Mouse (Mus musculus): ENCODE results near the gene Matn3. TPM values are rescaled to one million over a fixed set of nuclear protein-coding genes. Genes with fewer than 3 reads are reported as not detected.

The Matn3 gene
- not detected in 2 replicates for polyA plus RNA-seq (2012)

DNA sequence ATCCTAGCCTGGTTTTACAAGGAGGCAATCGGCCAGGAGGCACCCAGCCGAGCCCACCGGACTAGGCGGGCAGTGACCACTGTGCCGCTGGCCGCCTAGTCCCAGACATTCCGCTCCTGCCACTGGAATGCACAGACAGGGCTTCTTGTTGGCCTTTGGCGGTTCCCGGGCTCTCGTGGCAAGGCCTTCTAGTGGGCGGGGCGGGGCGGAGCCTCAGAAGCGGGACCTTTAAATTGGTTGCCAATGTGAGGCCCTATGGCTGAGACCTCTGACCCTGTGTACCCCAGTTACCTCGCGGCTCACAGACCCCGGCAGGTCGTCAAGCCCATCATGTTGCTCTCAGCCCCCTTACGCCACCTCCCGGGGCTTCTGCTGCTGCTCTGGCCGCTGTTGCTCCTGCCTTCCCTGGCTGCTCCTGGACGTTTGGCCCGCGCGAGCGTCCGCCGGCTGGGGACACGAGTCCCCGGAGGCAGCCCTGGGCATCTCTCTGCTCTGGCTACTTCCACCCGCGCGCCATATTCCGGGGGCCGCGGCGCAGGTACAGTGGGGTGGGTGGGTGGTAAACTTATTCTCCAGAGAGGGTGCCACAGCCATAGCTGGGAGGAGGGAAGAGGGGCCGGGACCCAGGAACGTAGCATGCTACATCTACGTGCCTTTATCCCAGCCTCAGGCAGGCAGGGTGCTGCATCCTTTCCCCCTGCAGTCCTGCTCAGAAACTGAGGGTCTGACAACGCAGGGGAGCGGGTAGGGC is at the start of gene Matn3:
TSS of gene Matn3 (plus strand) at position 216 of the 751 bp plus-strand sequence.
- no peak for TF ChIP-seq GATA1 (IDR thresholded peaks at IDR 0.05; ENCODE audit: low read length)

DNA sequence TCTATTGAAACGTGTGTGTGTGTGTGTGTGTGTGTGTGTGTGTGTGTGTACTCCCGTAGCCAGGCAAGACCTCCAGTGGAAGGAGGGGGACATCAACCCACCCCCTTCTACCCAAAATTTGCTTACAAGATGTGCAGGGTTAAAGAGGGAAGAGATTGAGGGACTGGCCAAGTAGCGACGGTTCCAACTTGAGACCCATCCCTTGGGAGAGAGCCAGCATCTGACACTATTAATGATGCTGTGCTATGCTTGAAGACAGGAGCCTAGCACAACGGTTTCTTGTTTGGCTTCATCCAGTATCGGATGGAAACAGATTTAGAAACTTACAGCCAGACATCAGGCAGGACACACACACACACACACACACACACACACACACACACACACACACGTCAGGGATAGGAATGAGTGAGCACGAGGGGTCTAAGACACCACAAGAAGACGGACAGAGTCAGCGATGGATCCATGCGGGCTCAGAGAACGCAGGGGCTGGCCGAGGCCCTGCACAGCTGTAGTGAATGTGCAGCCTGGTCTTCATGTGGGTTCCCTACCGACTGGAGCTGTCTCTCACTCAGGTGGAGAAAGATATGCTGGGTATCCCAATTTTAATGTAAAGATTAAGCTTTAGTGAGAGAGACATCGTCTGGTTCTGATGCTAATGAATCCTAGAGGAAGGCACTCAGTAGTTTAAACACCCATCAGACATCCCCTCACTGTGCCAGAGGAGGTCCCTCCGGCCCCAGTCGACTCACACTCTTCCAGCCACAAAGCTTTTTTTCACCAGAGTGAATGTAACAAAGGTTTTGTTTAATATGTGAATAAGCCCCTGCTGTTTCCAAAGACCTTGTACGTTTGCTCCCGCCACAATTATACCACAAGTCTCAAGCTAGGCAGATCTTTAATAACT is 48.6 kb upstream of the Matn3 start:
- no peak for TF ChIP-seq GATA1 (IDR thresholded peaks at IDR 0.05; ENCODE audit: low read length)

DNA sequence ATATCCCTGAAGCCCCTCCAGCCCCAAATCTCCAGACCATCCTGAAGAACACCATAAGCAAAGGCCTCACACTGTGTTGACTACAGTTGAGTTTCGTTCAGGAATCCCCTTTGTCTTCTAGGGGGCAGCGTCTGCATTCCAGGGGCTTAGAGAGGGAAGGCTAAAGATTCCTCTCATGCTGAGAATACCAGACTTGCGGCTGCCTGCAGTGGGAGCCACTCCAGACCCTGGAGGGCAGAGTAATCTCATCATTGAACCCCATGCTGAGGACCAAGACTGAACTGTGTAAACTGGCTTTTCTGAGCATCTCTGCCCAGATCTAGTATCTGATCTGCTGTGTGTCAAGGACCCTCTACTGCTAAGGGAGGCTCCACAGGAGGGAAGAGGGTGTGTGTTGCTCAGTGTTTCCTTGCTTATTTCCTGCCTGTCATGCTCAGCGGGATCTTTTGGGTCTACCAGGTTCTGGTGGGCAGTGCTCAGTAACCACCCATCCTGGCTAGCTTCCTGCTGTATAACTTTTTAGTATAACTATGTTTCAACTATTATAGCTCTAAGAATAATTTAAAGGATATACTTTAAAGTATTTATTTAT is 47.5 kb upstream of the Matn3 start:
- TF ChIP-seq GATA1 (IDR thresholded peaks at IDR 0.05; ENCODE audit: low read length): no peak

DNA sequence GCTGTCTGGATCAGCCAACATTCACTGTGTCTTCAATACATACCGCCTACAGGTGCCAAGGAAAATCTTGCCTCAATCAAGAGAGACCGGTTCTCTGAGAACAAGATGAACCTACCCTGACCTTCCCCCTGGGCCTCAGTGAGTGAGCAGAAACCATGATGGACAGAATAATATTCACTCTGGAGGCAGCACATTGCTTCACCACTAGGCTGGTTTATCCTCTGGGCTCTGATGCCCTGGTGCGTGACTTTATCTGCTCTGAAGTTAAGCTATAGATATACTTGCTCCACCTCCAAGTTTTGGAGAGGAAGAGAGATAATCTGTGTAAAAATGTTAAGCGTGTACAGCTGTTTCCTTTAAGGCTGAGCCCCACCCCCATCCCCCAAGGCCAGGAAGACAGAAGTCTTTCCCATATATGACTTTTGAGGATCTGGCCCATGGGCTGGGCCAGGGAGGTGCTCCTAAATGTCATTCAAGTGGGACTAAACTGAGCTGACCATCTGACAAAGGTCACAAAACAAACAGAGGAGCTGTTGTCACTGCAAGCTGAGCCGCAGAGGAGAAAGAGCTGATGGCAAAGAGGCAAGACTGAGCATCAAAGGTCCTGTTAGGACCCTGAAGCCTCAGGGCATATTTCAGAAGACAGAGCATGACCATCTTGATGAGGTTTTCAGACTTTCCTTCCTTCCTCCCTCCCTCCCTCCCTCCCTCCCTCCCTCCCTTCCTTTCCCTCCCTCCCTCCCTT is 46.6 kb upstream of the Matn3 start:
- peak; percentile 66 for TF ChIP-seq GATA1 (IDR thresholded peaks at IDR 0.05; ENCODE audit: low read length)

DNA sequence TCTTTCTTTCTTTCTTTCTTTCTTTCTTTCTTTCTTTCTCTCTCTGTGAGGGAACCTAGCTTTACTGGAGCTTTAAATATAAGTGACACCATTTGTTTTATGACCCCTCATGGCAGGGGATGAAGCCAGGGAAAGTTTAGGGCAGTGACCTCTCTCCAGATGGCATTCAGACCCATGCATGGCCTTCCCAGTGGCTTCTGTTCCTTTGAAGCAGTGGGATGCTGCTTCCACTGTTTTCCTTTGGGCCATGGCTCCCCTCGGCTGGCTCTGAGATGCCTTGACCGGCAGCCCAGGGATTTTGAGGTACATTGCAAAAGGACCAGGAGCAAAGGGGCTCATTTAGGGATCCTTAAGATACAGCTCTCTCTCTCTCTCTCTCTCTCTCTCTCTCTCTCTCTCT is 45.8 kb upstream of the Matn3 start:
- no peak for TF ChIP-seq GATA1 (IDR thresholded peaks at IDR 0.05; ENCODE audit: low read length)

DNA sequence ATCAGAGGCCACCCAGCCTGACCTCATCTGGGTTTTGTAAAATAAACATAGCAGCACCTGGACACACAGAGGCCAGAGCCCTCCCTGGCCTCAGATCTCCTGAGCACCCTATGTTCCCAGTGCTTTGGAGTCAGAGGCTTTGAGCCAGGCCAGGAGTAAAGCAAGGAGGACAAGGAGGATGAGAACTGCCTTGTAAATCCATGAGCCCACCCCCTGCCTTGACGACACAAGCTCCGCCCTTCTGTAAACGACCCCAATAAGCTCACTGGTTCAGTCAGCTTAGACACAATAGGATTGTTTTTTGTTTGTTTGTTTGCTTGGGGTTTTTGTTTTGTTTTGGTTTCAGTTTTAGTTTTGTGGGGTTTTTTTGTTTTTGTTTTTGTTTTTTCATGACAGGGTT is 45.2 kb upstream of the Matn3 start:
- no peak for TF ChIP-seq GATA1 (IDR thresholded peaks at IDR 0.05; ENCODE audit: low read length)

DNA sequence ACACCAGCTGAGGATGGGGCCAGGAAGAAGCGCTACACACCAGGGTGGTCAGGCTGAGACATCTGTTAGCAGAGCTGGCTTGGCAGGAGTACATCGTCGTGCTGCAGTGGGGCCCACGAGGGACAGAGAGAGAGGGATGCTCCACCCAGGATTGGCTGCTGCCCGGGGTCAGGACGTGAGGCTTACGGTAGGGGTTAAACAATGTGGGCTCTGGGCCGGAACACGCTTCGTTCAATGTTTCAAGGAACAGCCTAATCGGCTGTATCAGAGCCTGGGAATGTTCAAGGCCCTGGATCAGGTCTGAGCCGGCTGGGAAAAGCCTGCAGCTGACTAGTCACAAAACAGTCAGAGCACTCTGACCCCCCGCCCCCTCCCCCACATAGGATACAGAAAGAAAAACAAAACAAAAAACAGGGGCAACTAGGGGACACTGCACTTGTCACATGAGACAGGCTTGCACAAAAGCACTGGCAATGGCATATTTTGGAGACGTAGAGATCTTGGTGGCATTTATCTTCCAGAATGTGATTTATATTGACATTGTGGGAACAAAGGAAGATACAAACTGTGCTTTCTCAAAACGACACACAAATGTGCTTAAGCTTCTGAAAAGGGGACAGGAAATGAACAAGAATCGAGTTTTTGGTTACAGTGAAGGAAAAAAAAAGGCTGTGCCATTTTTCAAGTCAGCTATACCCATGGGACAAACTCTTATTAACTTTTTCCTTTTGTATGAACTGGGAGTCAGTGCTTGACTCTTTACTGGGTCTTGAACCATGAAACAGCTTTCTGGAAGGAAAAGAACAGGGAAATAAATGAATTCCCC is 34.7 kb upstream of the Matn3 start:
- no peak for TF ChIP-seq GATA1 (IDR thresholded peaks at IDR 0.05; ENCODE audit: low read length)

DNA sequence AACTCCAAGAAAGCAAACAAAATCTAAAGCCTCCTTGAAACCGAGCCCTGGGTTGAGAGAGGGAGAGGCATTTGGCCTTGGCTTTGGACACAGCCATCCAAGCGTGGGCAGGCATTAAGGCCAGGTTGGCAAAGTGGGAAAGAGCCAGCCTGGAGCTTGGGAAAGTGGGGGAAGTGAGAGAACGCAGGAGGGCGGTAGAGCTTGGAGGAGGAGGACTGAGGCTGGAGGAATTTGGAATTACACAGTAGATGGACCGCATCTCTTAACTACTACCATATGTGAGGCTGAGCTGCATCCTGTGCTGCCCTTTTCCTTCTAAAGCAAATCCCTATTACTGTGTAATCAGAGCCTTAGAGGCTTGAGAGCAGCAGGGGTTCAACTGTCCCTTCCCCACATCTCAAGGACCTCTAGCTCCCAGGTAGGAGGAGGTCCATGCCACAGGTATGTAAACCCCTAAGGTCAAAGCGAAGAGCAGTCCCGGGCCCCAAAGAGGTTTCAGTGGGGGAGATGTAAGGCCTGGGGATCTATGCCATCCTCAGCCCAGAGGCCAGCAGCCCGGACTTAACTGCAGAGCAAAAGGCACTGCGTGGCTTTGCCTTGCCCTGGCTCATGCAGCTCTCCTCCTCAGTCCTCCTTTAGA is 33.9 kb upstream of the Matn3 start:
- no peak for TF ChIP-seq GATA1 (IDR thresholded peaks at IDR 0.05; ENCODE audit: low read length)

DNA sequence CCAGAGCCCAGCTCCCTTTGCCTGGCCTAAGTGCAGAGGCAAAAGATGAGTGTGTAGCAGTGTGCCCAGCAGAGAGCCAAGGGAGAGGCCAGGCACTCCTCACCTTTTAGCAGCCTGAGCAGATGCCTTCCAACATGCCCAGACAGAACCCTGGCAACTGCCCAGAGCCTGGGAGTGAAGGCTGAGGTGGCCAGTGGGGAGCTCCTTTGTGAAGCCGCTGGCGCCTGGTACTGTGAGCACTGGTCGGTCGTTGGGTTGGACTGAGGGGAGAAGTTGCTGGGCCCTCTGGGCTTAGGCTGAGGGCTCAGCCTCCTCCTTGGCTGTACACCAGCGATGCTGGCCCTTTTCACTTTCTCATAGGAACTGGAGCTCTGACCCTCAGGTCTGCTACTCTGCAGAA is 31.4 kb upstream of the Matn3 start:
- TF ChIP-seq GATA1 (IDR thresholded peaks at IDR 0.05; ENCODE audit: low read length): no peak

DNA sequence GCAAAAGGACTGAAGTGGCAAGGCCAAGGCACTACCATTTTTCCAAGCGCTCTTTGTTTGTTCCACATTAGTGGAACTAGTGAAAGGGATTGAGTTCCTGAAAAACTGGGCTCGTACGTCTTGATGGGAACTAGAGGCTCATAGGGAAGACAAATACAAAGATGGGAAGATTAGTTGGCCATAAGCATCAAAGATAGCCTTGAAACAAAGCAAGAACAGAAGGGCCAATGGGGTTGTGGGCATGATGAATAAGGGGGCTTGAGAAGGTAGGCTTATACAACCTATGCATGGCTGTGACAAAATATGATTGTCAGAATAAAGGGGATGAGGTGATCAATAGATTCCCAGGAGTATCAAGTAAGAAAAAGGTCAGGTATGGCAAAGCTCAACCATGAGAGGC is 28.5 kb upstream of the Matn3 start:
- TF ChIP-seq GATA1 (IDR thresholded peaks at IDR 0.05; ENCODE audit: low read length): no peak

DNA sequence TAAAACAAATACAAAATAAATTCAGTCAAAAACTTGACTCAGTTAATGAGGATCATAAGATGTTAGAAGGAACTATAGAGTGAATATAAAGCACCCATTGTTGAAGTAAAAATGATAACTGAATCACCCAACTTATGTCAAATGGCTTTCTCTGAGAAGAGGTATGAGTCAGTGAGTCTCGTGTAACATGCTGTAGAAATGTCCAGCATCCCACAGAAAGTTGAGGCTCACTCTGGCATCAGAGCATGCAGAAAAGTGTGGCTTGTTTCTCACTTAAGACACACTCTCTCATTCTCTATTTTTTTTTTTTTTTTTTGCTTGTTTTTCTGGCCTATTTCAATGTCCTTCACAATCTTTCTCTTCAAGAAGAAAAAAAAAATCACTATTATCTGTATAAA is 26.7 kb upstream of the Matn3 start:
- TF ChIP-seq GATA1 (IDR thresholded peaks at IDR 0.05; ENCODE audit: low read length): no peak

DNA sequence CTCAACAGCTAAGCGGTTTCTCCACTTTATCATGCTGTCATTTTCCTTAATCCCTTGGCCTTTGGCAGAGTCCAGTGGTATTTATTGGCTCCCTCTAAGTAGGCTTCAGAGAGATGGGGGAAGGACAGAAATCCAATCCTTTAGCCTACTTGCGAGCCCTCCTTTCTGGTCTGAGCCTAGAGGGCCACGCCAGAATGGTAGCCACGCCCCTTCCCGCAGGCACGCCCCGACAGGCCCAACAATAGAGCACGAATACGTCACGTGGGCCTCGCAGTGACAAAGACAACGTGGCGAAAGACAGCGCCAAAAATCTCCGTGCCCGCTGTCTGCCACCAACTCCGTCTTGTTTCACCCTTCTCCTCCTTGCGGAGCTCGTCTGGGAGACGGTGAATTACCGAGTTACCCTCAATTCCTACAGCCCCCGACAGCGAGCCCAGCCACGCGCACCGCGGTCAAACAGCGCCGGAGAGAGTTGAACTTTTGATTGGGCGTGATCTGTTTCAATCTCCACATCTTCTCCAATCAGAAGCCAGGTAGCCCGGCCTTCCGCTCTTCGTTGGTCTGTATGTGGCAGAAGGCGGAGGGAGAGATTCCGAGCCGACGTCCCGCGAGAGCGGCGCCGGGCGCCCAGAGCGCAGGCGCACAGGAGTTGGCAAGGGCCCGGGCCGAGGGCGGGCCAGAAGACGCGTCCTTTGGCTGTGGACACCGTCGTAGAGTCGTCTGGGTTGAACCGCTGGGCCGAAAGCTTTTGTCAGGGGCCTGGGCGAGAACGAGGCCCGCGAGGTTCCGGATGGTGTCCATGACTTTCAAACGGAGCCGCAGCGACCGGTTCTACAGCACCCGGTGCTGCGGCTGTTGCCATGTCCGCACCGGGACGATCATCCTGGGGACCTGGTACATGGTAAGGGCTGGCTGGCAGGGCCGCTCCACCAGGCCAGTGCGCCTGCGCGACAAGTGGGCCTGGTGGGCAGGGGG is 26.0 kb upstream of the Matn3 start, which contains the start of gene Laptm4a:
TSS of gene Laptm4a (plus strand) at position 271 of the 975 bp plus-strand sequence.
- TF ChIP-seq GATA1 (IDR thresholded peaks at IDR 0.05; ENCODE audit: low read length): no peak

All from G1E-ER4 (cell line).